Mouse (Mus musculus) embryonic facial prominence, embryonic 13.5 days (tissue): ENCODE results near the gene Eva1b. TPM values are rescaled to one million over a fixed set of nuclear protein-coding genes. Genes with fewer than 3 reads are reported as not detected.
A peak's percentile ranks its signal among the peaks of the same experiment; 100 is the strongest.
"Not testable (repeated sequence)": the region's sequence is repeated elsewhere in the genome, so short reads cannot be mapped to it uniquely, and the experiment has no call there.

Experiments used
- ATAC-seq: fragments of 200-750 bp; cut with Nextera tagmentation; 2 replicates; pipeline ENCODE4 v1.8.0; 2017; ENCODE audit warnings: low read depth; ENCODE audit not compliant: insufficient number of reproducible peaks, insufficient read depth, low FRiP score, low TSS enrichment
- H3K27ac ChIP-seq: fragments of 300-500 bp; sonication (generic); 2 replicates; pipeline ENCODE4 v1.5.1; 2015; ENCODE audit warnings: moderate library complexity, mild to moderate bottlenecking, inconsistent platforms
- H3K27me3 ChIP-seq: fragments of 300-500 bp; sonication (generic); 2 replicates; pipeline ENCODE4 v1.6.1; 2015; ENCODE audit warnings: mild to moderate bottlenecking, inconsistent platforms
- H3K36me3 ChIP-seq: fragments of 300-500 bp; sonication (generic); 2 replicates; pipeline ENCODE4 v1.6.1; 2015; ENCODE audit warnings: mild to moderate bottlenecking, inconsistent platforms
- H3K4me1 ChIP-seq: fragments of 300-500 bp; sonication (generic); 2 replicates; pipeline ENCODE4 v1.6.1; 2015; ENCODE audit warnings: inconsistent platforms
- H3K4me2 ChIP-seq: fragments of 300-500 bp; sonication (generic); 2 replicates; pipeline ENCODE4 v1.6.1; 2015; ENCODE audit warnings: moderate library complexity, mild to moderate bottlenecking, inconsistent platforms
- H3K4me3 ChIP-seq: fragments of 300-500 bp; sonication (generic); 2 replicates; pipeline ENCODE4 v1.5.1; 2015; ENCODE audit warnings: mild to moderate bottlenecking, inconsistent platforms
- H3K9ac ChIP-seq: fragments of 300-500 bp; sonication (generic); 2 replicates; pipeline ENCODE4 v1.6.1; 2015; ENCODE audit warnings: mild to moderate bottlenecking, inconsistent platforms
- H3K9me3 ChIP-seq: fragments of 300-500 bp; sonication (generic); 2 replicates; pipeline ENCODE4 v1.6.1; 2016; ENCODE audit warnings: inconsistent platforms
- WGBS: fragments of 180-500 bp; shearing (Covaris S2); methylation state at CpG from one replicate; pipeline ENCODE4 v1.1.7; 2015; ENCODE audit warnings: mixed read lengths; 5-methylcytosine and 5-hydroxymethylcytosine counted together
- polyA plus RNA-seq: library from polyadenylated mRNA; unstranded; fragments of >200 nt; fragmentation: Nextera tagmentation; extraction: Ambion mirVana; gene quantifications from 2 replicates; pipeline ENCODE4 v1.2.1, GENCODE M21; 2015

Eva1b gene
- polyA plus RNA-seq, 1 experiment from 2014 or later = 70.2 TPM

- peaks cover 11% of the 10 kb centered on the region for H3K36me3 ChIP-seq
- no peaks in the 10 kb centered on the region; the same call in 1 of the 2 replicates for H3K9me3 ChIP-seq
- 76% methylated on average over 8 of the region's 8 CpGs for WGBS
- no peak overlapping the region for H3K27ac ChIP-seq
- H3K27me3 ChIP-seq = no peaks in the 10 kb centered on the region
- peaks cover 27% of the 10 kb centered on the region for H3K4me1 ChIP-seq
- H3K9ac ChIP-seq = 0 out of 2 replicates have a peak overlapping the region, but pooled peaks have one; percentile 32
- no peak overlapping the region for H3K4me2 ChIP-seq
- no peak for ATAC-seq
- no peak overlapping the region for H3K4me3 ChIP-seq
Observed at GRCm38 (mm10) chr4:126159455-126159854, 11.9 kb downstream of the Eva1b start.

DNA sequence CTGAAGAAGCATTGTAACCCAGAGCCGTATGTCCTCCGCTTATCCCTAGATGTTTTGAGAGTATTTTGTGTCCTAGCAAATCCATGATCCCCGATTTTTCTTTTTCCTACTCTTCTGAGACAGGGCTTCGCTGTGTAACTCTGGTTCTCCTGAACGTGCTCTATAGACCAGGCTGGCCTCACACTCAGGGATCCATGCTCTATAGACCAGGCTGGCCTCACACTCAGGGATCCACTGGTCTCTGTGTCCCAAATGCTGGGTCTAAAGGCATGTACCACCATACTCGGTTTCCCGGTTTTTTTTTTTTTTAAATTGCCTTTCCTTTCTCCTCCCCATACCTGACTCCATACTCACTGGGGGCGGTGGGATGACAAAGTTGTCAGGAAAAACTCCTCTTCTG is 13.4 kb downstream of the Eva1b start:
- no peak overlapping the region for H3K27ac ChIP-seq
- no peak for ATAC-seq
- no peaks in the 10 kb centered on the region; the same call in 1 of the 2 replicates for H3K9me3 ChIP-seq
- H3K4me1 ChIP-seq = peaks cover 22% of the 10 kb centered on the region
- no peak overlapping the region for H3K9ac ChIP-seq
- no peak overlapping the region for H3K4me2 ChIP-seq
- peaks cover 22% of the 10 kb centered on the region for H3K36me3 ChIP-seq
- H3K4me3 ChIP-seq = no peak overlapping the region
- 91% methylated on average over 8 of the region's 8 CpGs for WGBS
- no peaks in the 10 kb centered on the region for H3K27me3 ChIP-seq

GRCm38 (mm10) chr4:126161456-126161855 is 13.9 kb downstream of the Eva1b start:
- Histone ChIP-seq H3K4me1 (peaks cover 22% of the 10 kb centered on the region), H3K36me3 (peaks cover 26% of the 10 kb centered on the region), H3K4me3 (no peak overlapping the region), H3K27ac (no peak overlapping the region), H3K4me2 (peak overlapping the region; percentile 88; the same call in 1 of the 2 replicates), H3K27me3 (no peaks in the 10 kb centered on the region), H3K9ac (no peak overlapping the region), H3K9me3 (no peaks in the 10 kb centered on the region; the same call in 1 of the 2 replicates)
- ATAC-seq = no peak
- WGBS = 87% methylated on average over 6 of the region's 6 CpGs

DNA sequence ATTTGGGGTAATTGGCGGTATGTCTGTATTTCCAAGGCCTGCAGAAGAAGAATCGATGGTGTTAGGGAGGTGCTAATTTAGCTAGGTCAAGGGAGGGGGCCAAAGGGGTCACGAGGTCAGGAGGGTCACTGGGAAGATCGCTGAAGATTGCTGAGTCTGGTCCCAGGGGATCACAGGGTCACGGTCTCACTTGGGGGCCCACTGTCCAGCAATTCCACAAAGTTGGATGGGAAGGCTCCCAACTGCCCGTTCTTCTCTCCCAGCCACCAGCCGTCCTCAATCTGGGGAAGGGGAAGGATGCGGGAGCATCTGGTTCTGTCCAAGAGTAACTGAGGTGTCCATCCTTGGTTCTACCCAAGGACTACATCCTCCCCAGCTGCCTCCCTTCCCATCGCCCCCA is 14.4 kb downstream of the Eva1b start:
- 40% methylated on average over 9 of the region's 9 CpGs for WGBS
- peak overlapping the region; percentile 88 for H3K4me2 ChIP-seq
- no peaks in the 10 kb centered on the region for H3K27me3 ChIP-seq
- H3K9ac ChIP-seq = peak overlapping the region; percentile 81
- H3K4me1 ChIP-seq = peaks cover 22% of the 10 kb centered on the region
- H3K36me3 ChIP-seq = peaks cover 27% of the 10 kb centered on the region
- peak overlapping the region; percentile 77; the same call in 1 of the 2 replicates for H3K27ac ChIP-seq
- H3K9me3 ChIP-seq = no peaks in the 10 kb centered on the region
- ATAC-seq = no peak
- peak overlapping the region; percentile 54 for H3K4me3 ChIP-seq

- no peaks in the 10 kb centered on the region for H3K27me3 ChIP-seq
- H3K4me3 ChIP-seq = peak overlapping the region; percentile 54
- ATAC-seq = peak; percentile 90
- no peaks in the 10 kb centered on the region for H3K9me3 ChIP-seq
- H3K4me2 ChIP-seq = peak overlapping the region; percentile 88
- WGBS = under 1% methylated on average over 44 of the region's 44 CpGs
- H3K27ac ChIP-seq = peak overlapping the region; percentile 77
- peak overlapping the region; percentile 81 for H3K9ac ChIP-seq
- peaks cover 22% of the 10 kb centered on the region for H3K4me1 ChIP-seq
- H3K36me3 ChIP-seq = peaks cover 24% of the 10 kb centered on the region
Observed at GRCm38 (mm10) chr4:126162544-126163066, 15.1 kb downstream of the Eva1b start.

DNA sequence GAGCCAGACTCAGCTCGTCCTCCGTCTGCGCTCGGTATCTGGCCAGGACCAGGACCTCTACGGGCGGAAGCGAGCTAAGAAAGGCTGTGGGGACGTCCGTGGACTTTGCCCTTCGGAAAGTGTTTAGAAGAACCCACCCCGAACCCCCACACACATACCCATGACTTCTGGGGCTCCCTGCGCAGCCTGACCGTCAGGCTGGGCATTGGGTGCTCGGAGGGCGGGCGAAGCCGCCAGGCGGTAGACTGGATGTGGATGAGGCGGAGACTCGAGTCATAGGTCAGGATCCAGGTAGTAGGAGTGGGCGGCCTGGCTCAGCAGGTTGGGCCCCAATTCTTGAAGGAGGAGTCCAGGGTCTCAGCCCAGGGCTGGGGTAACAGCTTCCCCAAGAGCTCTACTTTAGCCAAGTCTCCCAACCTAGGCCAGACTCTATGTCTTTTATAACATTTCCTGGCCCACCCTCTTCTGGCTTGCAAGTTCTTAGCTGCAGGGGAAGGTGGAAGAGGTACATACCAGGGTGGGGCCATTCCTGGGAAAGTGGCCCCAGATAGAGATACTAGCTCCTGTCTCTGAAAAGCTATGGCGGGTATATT is 15.6 kb downstream of the Eva1b start, which contains the start of gene Sh3d21:
Gene Sh3d21 (minus strand): TSS at position 425 of the 593 bp plus-strand sequence.
- H3K9me3 ChIP-seq = no peaks in the 10 kb centered on the region
- H3K9ac ChIP-seq = peak within 1 kb of the TSS; percentile 81
- peak within 1 kb of the TSS; percentile 77 for H3K27ac ChIP-seq
- ATAC-seq = peak; percentile 45; the same call in 1 of the 2 replicates
- peak within 1 kb of the TSS; percentile 88 for H3K4me2 ChIP-seq
- H3K27me3 ChIP-seq = no peaks in the 10 kb centered on the region
- 5% methylated on average over 22 of the region's 22 CpGs for WGBS
- peak within 1 kb of the TSS; percentile 54 for H3K4me3 ChIP-seq
- H3K36me3 ChIP-seq = peaks cover 29% of the 10 kb centered on the region
- H3K4me1 ChIP-seq = peaks cover 22% of the 10 kb centered on the region

GRCm38 (mm10) chr4:126163685-126164084 is 16.1 kb downstream of the Eva1b start:
- H3K4me2 ChIP-seq = peak overlapping the region; percentile 88; the same call in 1 of the 2 replicates

GRCm38 (mm10) chr4:126165092-126165491 is 17.5 kb downstream of the Eva1b start:
- H3K4me2 ChIP-seq, H3K27me3 ChIP-seq, ATAC-seq, H3K27ac ChIP-seq, H3K4me3 ChIP-seq, H3K9ac ChIP-seq, H3K9me3 ChIP-seq: not testable (repeated sequence)
- Histone ChIP-seq H3K36me3 (peaks cover 48% of the 10 kb centered on the region), H3K4me1 (peaks cover 17% of the 10 kb centered on the region)
- WGBS = 70% methylated on average over 10 of the region's 10 CpGs

More at GRCm38 (mm10) chr4:126163685-126164084, 16.1 kb downstream of the Eva1b start:
- Histone ChIP-seq H3K36me3 (peaks cover 34% of the 10 kb centered on the region), H3K4me3 (no peak overlapping the region), H3K27ac (peak overlapping the region; percentile 77), H3K27me3 (no peaks in the 10 kb centered on the region), H3K9me3 (no peaks in the 10 kb centered on the region), H3K9ac (no peak overlapping the region), H3K4me1 (peaks cover 22% of the 10 kb centered on the region)
- ATAC-seq = no peak
- WGBS = 59% methylated on average over 4 of the region's 4 CpGs

DNA sequence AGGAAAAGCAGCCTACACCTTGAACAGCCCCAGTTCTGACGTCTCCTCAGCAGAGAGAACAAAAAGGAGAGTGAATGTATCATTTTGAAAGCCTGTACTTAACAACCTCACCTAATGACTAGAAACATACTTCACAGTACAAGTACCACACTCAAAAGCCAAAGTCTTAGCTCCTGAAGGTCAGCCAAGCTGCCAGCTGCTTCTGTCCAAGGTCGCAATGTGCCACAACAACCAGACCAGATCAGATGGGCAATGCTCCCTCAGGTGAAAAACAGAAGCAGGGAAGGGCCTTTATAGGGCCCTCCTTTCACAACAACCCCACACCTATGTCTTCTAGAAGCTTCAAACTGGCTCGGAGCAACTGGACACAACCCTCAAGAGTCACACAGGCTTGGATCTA is 18.5 kb downstream of the Eva1b start:
- no peak for ATAC-seq
- WGBS = 83% methylated on average over 3 of the region's 3 CpGs
- Histone ChIP-seq H3K4me2 (no peak overlapping the region), H3K9ac (no peak overlapping the region), H3K9me3 (no peaks in the 10 kb centered on the region), H3K4me3 (no peak overlapping the region), H3K27me3 (no peaks in the 10 kb centered on the region), H3K27ac (no peak overlapping the region; the same call in 1 of the 2 replicates), H3K4me1 (peaks cover 17% of the 10 kb centered on the region), H3K36me3 (peaks cover 56% of the 10 kb centered on the region)

DNA sequence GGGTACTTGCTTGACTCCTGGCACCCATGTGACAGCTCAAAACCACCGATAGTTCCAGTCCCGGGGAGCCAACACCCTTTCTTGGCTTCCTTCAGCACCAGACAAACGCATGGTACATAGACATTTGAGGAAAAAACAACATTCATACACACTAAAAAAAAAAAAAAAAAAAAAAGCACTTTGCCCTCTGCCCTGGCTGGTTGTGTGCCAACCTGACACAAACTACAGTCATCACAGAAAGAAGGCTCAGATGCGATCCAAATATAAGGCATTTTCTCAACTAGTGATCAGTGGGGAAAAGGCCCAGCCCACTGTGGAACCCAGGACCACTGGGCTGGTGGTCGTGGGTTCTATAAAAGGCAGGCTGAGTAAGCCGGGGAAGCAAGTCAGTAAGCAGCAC is 21.3 kb downstream of the Eva1b start:
- no peak overlapping the region for H3K4me3 ChIP-seq
- H3K27me3 ChIP-seq = no peaks in the 10 kb centered on the region
- H3K36me3 ChIP-seq = peaks cover 83% of the 10 kb centered on the region
- no peaks in the 10 kb centered on the region for H3K9me3 ChIP-seq
- ATAC-seq = no peak
- 93% methylated on average over 6 of the region's 6 CpGs for WGBS
- H3K27ac ChIP-seq = no peak overlapping the region
- no peak overlapping the region for H3K4me2 ChIP-seq
- no peaks in the 10 kb centered on the region for H3K4me1 ChIP-seq
- no peak overlapping the region for H3K9ac ChIP-seq

DNA sequence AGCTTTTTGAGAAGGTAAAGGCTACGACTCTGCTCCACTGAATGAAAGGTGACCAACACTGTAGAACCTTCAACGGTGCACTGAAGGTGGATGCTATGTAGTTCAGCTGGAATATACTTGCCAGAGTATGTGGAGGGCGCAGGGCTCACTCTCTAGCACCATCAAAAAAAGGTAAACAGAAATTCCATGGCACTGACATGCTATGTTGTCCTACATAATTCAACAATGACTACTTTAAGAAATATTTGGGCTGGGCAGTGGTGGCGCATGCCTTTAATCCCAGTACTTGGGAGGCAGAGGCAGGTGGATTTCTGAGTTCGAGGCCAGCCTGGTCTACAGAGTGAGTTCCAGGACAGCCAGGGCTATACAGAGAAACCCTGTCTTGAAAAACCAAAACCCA is 23.2 kb downstream of the Eva1b start:
- H3K9ac ChIP-seq, H3K4me3 ChIP-seq, H3K27ac ChIP-seq, H3K9me3 ChIP-seq, H3K4me2 ChIP-seq, ATAC-seq, H3K27me3 ChIP-seq, H3K4me1 ChIP-seq: not testable (repeated sequence)
- peaks cover 95% of the 10 kb centered on the region for H3K36me3 ChIP-seq
- WGBS = 95% methylated on average over 5 of the region's 5 CpGs

GRCm38 (mm10) chr4:126173800-126174199 is 26.3 kb downstream of the Eva1b start:
- peaks cover 91% of the 10 kb centered on the region for H3K36me3 ChIP-seq

More at GRCm38 (mm10) chr4:126173800-126174199, 26.3 kb downstream of the Eva1b start:
- Histone ChIP-seq H3K4me3 (no peak overlapping the region), H3K4me1 (no peaks in the 10 kb centered on the region), H3K9ac (no peak overlapping the region), H3K27ac (no peak overlapping the region), H3K27me3 (no peaks in the 10 kb centered on the region), H3K4me2 (no peak overlapping the region), H3K9me3 (no peaks in the 10 kb centered on the region)
- no peak for ATAC-seq
- 94% methylated on average over 5 of the region's 5 CpGs for WGBS
